Mouse (Mus musculus): ENCODE results near the gene Fgf22.
"Not testable (repeated sequence)": the region's sequence is repeated elsewhere in the genome, so short reads cannot be mapped to it uniquely, and the experiment has no call there.

The Fgf22 gene

DNA sequence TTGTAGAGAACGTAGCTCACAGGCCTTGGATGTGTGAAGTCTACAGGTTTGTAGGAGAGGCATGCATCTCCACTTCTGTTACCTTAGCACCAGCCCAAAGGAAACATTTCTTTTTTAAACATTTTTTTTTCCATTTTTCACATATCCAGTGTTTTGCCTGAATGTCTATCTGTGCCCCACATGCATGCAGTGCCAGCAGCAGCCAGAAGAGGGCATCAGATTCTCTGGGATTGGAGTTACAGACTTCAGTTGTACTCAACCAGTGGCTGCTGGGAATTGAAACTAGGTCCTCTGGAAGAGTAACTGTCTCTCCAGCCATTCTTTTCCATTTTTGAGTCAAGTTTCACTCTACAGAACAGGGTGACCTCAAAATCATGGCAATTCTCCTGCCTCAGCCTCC, 22.4 kb upstream of the Fgf22 start:
- in situ Hi-C loops (cut with MseI, MboI), result no loop called here

DNA sequence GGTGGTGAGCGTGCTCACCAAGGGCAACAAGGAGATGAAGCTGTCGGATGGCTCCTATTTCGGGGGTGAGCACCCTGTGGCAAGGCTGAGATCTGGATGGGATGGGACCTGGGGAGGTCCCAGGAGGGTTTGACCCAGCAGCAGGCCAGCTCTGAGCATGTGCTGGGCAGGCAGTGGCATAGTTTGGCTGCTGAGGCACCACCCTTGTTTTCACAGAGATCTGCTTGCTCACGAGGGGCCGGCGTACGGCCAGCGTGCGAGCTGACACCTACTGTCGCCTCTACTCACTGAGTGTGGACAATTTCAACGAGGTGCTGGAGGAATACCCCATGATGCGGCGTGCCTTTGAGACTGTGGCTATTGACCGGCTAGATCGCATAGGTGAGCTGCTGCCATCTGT, 21.0 kb upstream of the Fgf22 start:
- in situ Hi-C loops (cut with MseI, MboI), result no loop called here

DNA sequence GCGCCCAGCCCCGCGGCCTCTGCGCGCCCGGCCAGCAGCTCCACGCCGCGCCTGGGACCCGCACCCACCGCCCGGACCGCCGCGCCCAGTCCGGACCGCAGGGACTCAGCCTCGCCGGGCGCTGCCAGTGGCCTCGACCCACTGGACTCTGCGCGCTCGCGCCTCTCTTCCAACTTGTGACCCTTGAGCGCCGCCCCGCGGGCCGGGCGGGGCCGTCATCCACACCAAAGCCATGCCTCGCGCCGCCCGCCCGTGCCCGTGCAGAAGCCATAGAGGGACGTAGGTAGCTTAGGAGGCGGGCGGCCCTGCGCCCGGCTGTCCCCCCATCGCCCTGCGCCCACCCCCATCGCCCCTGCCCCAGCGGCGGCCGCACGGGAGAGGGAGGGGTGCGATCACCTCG, 19.5 kb upstream of the Fgf22 start:
- in situ Hi-C loops (cut with MseI, MboI), result no loop called here

- in situ Hi-C loops (cut with MseI, MboI), result no loop called here
Observed at GRCm38 (mm10) chr10:79736706-79737105, 18.2 kb upstream of the Fgf22 start.

- in situ Hi-C loops (cut with MseI, MboI), result no loop called here
Observed at GRCm38 (mm10) chr10:79738259-79738658, 16.6 kb upstream of the Fgf22 start.

DNA sequence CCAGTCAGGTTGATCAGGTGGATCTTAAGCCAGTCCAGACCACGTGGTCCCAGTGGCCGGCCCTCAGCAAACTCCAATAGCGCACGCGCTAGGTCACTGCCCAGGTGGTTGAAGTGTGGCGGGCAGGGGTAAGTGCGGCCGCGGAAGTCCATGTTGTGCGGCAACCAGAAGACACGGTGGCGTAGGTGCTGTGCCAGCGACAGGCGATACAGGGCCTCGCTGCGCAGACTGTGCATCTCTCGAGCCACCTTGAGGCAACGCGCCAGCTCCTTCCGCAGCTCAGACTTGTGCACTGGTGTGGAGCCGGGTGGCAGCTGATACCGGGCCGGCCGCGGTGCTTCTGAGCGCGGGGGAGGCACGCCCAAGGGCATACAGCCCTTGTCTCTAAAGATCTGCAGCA, 15.6 kb upstream of the Fgf22 start:
- in situ Hi-C loops (cut with MseI, MboI), result no loop called here

DNA sequence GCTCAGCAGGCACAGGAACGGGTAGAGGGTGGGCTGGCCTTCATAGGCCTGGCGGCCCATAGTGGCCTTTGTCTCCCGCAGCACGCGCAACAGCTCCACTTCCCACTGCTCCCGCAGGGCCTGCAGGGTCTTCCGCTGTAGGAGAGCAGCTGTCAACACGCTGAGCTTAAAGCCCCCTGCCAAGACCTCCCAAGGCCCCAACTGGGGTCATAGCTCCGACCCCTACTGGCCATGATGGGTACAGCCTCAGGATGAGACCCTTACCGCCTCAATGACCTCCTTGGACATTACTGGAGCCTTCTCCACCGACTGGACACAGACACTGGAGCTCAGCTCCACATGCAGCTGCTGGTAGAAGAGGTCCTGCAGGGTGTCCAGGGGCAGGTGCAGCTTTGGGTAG, 14.0 kb upstream of the Fgf22 start:
- in situ Hi-C loops (cut with MseI, MboI), result no loop called here

DNA sequence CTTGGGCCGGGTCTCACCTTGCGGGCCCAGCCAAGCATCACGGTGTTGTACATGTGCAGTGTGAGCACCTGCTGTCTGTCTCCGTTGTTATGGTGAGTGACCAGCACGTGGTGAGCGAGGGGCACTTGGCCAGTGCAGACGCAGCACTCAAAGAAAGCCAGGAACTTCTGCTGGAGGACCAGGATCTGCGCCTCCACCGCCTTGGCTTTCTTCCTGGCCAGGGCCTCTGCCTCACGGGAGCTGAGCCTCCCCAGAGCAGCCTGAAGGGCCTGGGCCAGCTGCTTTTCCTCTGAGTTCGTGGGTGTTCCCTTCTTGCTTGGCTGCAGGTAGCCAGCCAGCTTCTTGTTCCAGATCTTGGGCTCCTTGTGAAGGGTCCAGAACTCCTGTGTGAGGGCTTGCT, 11.7 kb upstream of the Fgf22 start:
- in situ Hi-C loops (cut with MseI, MboI), result no loop called here

DNA sequence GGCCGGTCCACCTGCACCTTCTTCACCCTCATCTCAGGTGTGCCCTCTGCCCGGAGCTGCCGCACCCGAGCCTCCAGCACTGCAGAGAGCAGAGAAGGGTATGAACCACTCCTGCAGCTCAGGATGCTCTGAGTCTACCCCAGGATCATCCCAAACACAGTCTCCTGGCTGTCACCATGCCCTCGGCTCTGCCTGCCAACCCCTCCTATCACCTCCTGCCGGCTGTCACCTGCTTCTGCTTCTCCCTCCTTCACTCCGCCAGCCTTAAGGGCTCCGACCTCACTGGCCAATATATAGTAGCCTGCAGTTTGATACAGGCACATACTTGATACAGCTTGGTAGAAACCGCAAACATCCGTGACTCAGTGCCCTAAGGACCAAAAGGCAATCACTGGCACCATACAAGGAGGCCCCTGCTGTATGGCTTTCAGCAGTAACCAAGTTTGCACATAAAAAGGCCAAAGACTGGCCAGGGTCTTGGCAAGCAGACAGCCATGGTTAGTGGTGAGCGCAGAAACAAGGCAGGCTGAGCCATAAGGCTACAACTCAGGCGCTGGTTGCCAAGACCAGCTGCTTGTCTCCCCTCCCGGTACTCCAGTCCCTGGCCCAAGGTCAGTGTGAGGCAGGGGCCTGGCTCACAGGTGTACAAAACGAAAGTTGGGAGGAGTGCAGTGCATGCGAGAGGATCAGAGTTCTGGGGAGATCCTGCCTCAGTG, 11.1 kb upstream of the Fgf22 start:
- in situ Hi-C loops (cut with MseI, MboI), result no loop called here

DNA sequence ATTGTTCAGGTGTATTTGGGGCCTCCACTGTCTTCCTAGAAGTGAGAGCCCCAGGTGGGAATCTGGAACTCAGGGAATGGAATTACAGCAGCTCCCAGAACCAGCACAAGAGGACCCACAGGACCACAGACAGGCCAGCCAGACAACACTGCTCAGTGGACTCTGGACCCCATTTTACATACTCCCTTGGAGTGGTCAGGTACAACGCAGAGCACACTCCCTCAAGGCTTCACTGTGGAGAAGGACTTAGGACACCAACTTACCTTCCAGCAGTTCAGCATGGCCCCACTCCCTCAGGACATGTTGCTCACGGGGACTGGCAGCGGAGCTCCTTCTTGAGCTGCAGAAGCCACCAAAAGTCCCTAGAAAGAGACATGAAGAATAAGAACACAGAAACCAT, 9.5 kb upstream of the Fgf22 start:
- in situ Hi-C loops (cut with MseI, MboI), result no loop called here

DNA sequence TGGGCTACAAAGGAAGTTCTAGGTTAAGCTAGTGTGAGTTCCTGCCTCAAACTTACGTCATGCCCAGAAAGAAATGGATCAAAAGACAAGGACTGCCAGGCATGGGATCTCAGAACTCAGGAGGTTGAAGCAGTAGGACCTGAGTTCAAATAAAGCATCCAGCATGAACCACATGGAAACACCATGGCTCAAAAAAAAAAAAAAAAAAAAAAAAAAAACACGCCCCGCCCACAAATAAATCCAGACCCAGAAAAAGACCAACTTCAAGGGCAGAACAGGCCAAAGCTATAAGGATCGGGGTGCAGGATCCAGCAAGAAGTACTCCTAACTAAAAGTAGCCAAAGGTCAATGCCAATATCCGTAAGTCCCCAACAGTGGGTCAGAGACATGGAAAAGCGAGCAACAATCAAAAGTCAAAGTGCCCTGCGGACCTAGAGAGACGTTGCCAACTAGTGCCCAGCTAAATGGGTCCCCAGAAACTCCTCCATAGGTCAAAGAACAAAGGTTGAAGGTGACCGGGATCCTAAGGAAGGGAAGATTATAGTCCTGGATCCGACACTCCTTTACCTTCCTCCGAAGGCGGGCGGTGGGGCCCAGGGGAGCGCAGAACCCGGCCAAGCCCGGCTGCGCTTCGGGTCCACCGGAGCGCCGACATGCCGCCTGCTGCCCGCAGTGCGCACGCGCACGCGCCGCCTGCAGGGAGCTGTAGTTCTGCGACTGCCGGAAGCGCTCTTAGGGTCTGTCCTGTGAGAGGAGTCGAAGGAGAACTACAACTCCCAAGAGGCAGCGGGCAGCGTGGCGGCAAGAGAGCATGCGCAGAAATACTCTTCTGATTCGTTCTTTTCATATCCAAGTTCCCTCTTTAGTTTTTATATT, 8.7 kb upstream of the Fgf22 start, which contains the start of gene Polrmt:
Gene Polrmt (minus strand): TSS at position 684 of the 876 bp plus-strand sequence.
- in situ Hi-C loops (cut with MseI, MboI), result no loop called here

DNA sequence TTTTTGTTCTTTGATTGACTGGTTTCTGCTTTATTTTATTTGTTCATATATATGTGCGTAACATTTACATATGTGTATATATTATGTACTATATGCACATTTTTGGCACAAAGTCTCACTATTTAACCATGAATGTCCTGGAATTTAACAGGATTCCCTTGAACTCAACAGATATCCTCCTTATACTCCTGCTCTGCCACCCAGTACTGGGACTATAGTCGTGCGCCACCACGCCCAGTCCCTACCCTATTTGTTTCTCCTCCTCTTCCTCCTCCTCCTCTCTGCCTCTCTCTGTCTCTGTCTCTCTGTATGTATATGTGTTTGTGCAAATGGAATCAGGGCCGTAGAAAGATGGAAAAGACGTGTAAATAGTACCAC, 8.1 kb upstream of the Fgf22 start:
- in situ Hi-C loops (cut with MseI, MboI), result no loop called here

GRCm38 (mm10) chr10:79748496-79748895, 6.4 kb upstream of the Fgf22 start:
- in situ Hi-C loops (cut with MseI, MboI), result no loop called here

- in situ Hi-C loops (cut with MseI, MboI), result no loop called here
Observed at GRCm38 (mm10) chr10:79755854-79756253, 978 bp downstream of the Fgf22 start.

GRCm38 (mm10) chr10:79756660-79757059, 1.8 kb downstream of the Fgf22 start:
- in situ Hi-C loops (cut with MseI, MboI), result no loop called here

DNA sequence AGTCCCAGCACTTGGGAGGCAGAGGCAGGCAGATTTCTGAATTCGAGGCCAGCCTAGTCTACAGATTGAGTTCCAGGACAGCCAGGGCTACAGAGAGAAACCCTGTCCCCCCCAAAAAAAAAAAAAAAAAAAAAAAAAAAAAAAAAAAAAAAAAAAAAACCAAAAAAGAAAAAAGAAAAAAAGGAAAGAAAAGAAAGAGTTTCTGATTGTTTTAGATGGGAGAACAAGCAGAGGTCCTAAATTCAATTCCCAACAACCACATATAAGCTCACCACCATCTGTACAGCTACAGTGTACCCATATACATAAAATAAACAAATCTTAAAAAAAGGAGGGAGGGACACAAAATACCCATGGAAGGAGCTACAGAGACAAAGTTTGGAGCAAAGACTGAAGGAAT, 4.8 kb downstream of the Fgf22 start:
- in situ Hi-C loops (cut with MseI, MboI), result not testable (repeated sequence)

- in situ Hi-C loops (cut with MseI, MboI), result no loop called here
Observed at GRCm38 (mm10) chr10:79760603-79761143, 5.8 kb downstream of the Fgf22 start.

DNA sequence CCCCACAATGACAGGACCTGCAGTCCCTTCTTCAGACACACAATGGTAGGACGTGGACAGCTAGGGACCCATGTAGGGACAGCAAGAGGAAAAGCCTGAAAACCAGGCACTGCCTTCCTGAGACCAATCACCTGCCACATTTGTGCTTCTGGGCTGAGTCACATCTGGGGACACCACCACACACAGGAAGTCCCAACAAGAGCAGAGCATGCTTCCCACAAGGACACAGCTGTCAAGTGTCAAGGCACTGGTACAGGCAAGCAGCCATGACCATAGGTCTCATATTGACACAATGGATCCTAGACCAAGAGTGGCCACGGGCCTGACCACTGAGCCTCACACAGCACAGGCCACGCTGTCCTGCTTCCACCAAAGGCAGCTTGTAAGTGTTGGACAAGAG, 8.0 kb downstream of the Fgf22 start:
- in situ Hi-C loops (cut with MseI, MboI), result no loop called here

DNA sequence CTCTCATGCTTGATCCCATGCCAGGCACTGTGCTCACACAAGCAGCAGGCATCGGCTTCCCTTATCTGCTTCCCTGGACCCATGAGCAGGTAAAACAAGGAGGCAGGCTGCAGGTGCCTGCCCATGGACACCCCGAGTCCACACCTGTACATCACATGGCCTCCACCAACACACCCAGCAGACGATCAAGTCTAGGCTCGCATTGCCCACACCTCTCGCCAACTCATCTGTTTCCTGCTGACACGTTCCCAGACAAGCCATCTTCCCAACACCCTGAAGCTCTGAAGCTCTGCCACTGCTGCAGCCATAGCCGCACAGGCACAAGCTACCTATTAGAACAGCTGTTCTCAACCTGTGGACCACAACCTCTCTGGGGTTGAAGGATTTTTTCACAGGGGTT, 9.4 kb downstream of the Fgf22 start:
- in situ Hi-C loops (cut with MseI, MboI), result no loop called here

- in situ Hi-C loops (cut with MseI, MboI), result no loop called here
Observed at GRCm38 (mm10) chr10:79765228-79765745, 10.4 kb downstream of the Fgf22 start.

DNA sequence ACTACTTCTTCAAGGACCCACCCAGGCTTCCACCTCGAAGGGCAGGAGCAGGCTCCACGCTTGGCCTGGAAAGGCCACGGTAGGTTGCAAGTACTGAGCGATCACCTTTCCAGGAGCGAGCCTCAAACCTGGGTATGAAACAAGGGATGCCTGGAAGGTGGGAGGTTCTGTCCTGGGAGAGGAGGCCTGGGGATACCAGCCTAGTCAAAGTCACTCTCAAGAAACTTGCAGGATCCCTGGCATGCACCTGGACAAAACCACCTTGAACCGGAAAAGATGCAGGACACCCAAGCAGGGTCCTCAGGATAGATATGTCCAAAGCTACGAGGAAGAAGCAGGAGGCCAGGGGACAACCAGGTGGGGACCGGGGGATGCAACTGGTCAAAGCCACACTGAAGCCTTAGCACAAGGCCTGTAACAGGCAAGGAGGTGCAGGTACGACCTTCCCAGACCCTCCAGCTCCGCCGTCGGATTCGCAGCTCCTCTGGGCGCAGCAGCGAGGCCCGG, 11.2 kb downstream of the Fgf22 start:
- in situ Hi-C loops (cut with MseI, MboI), result no loop called here

Data from mouse trophoblast stem cell (cell line).